Mouse (Mus musculus) small intestine, adult 2 months (tissue): Measurements from ENCODE around the gene Cpsf6.

ENCODE experiments used
- CTCF ChIP-seq: fragments of 200-500 bp; IDR thresholded peaks from 2 replicates; pipeline ENCODE4 v1.5.1; 2012; ENCODE audit warnings: low read depth, mild to moderate bottlenecking, control low read depth, inconsistent platforms, low read length, moderate library complexity, mixed read lengths; ENCODE audit not compliant: insufficient replicate concordance, insufficient read length; ENCODE audit errors: extremely low read depth
- POLR2A ChIP-seq: fragments of 200-500 bp; IDR thresholded peaks from 2 replicates; pipeline ENCODE4 v1.6.1; 2012; ENCODE audit warnings: low read depth, mild to moderate bottlenecking, control low read depth, inconsistent platforms, low read length, moderate library complexity

GRCm38 (mm10) chr10:117377431-117378290 is 2.2 kb downstream of the Cpsf6 start:
- TF ChIP-seq CTCF = no peak
- TF ChIP-seq POLR2A = no peak
